21 mouse cellular contexts compared by ENCODE assay signal in the genomic region with DNA sequence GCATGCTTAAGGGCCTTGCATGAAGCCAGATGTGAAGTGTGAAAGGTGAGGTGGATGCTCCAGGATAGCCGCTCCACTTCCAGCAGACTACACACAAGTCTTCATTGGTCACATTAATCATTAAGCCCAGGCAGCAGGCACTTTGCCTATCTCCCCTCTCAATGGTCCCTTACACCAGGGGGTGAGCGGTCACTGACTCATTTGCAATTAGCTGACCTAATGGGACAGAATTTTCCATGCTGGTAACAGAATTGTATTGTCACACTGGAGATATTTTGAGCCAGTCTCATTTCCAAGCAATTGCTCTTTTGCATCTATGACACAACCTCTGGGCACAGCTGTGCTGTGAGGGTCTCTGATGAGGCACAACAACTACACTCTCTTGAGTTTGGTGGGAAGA. TPM values are rescaled to one million over a fixed set of nuclear protein-coding genes. Genes with fewer than 3 reads are reported as not detected.
DNase-seq lines count a peak whose midpoint lies in the region; ATAC-seq and TF ChIP-seq lines count a peak whose summit lies in the region.
"Had no signal": no experiment of that assay in that cellular context is flagged by ENCODE, and none has a peak within 500 bp of the region (broad histone marks: within the 10 kb centered on the region; RNA-seq: fewer than 3 reads in every experiment).

No protein-coding gene starts in this region.

- no peaks in the 10 kb centered on the region for H3K27me3 ChIP-seq in kidney, adult 2 months (replicated peaks; ENCODE audit: control insufficient read depth, insufficient read depth, low read length)
- H3K27me3 ChIP-seq in kidney, embryonic 14.5 days (ENCODE audit: control insufficient read depth, insufficient read depth, low read length) = no peaks in the 10 kb centered on the region
- no peaks in the 10 kb centered on the region for H3K27me3 ChIP-seq in limb, embryonic 13.5 days
- no peaks in the 10 kb centered on the region for H3K27me3 ChIP-seq in limb, embryonic 10.5 days (ENCODE audit: low read depth, poor library complexity, severe bottlenecking)
- H3K27me3 ChIP-seq: hindbrain, embryonic 13.5 days; limb, embryonic 15.5 days; liver, embryonic 15.5 days had no signal

- H3K4me1 ChIP-seq in kidney, adult 2 months (ENCODE audit: control insufficient read depth, insufficient read depth, low read length) = peaks cover under 1% of the 10 kb centered on the region; the same call in 1 of the 2 replicates
- H3K4me1 ChIP-seq in kidney, embryonic 14.5 days (ENCODE audit: control insufficient read depth, insufficient read depth, low read length) = peaks cover 4% of the 10 kb centered on the region; the same call in 1 of the 2 replicates
- H3K4me1 ChIP-seq in limb, embryonic 13.5 days = peaks cover 22% of the 10 kb centered on the region
- H3K4me1 ChIP-seq in limb, embryonic 10.5 days = peaks cover 27% of the 10 kb centered on the region

- no peak overlapping the region for H3K4me3 ChIP-seq in kidney, adult 2 months (ENCODE audit: insufficient read depth, low read depth, low read length)
- H3K4me3 ChIP-seq in kidney, embryonic 14.5 days (ENCODE audit: low read length) = no peak overlapping the region
- H3K4me3 ChIP-seq in limb, embryonic 13.5 days = no peak overlapping the region
- no peak overlapping the region for H3K4me3 ChIP-seq in limb, embryonic 10.5 days
- H3K4me3 ChIP-seq: forebrain, embryonic 10.5 days; heart, adult 2 months; hindbrain, embryonic 13.5 days; limb, embryonic 15.5 days; liver, embryonic 15.5 days; midbrain, embryonic 10.5 days had no signal

- no peaks in the 10 kb centered on the region for H3K36me3 ChIP-seq in kidney, adult 2 months (ENCODE audit: control insufficient read depth, insufficient read depth, low read length)
- H3K36me3 ChIP-seq in kidney, embryonic 14.5 days (ENCODE audit: control insufficient read depth, insufficient read depth, low read length) = no peaks in the 10 kb centered on the region
- H3K36me3 ChIP-seq in limb, embryonic 13.5 days = no peaks in the 10 kb centered on the region
- H3K36me3 ChIP-seq in limb, embryonic 10.5 days = no peaks in the 10 kb centered on the region
- H3K36me3 ChIP-seq: hindbrain, embryonic 13.5 days; limb, embryonic 15.5 days; liver, embryonic 15.5 days had no signal

- peak; percentile 28 for DNase-seq in kidney, adult 2 months
- no peak for DNase-seq in limb, embryonic 10.5 days (ENCODE audit: low spot score)
- peak; percentile 61 for DNase-seq in Muller cell, postnatal 12 days (ENCODE audit: inconsistent ontology term)
- DNase-seq in right cerebral cortex, adult 18-20 months = no peak
- DNase-seq in embryo, embryonic 10.5 days (ENCODE audit: low spot score) = no peak
- DNase-seq: cerebellum, adult 11 months; cerebellum, postnatal 10 days; kidney, postnatal 25 days; lung, postnatal 10 days; thymus, adult 18-20 months; thymus, postnatal 4 days had no signal

- no peak overlapping the region for H3K27ac ChIP-seq in kidney, adult 2 months (ENCODE audit: insufficient read depth, low read depth, low read length)
- no peak overlapping the region for H3K27ac ChIP-seq in kidney, embryonic 14.5 days (ENCODE audit: low read depth, low read length)
- H3K27ac ChIP-seq in limb, embryonic 13.5 days = peak overlapping the region; percentile 6; the same call in 1 of the 2 replicates
- H3K27ac ChIP-seq in limb, embryonic 10.5 days = no peak overlapping the region
- H3K27ac ChIP-seq: forebrain, embryonic 10.5 days; hindbrain, embryonic 13.5 days; limb, embryonic 15.5 days; liver, embryonic 15.5 days; midbrain, embryonic 10.5 days had no signal

- TF ChIP-seq CTCF in kidney, adult 2 months (conservative IDR thresholded peaks at IDR 0.05; ENCODE audit: insufficient read depth, insufficient read length, low read depth, low read length) = no peak

- no peak overlapping the region for H3K4me2 ChIP-seq in kidney, embryonic 14.5 days (replicated peaks; ENCODE audit: low read depth, low read length)
- no peak overlapping the region for H3K4me2 ChIP-seq in limb, embryonic 13.5 days (replicated peaks)
- H3K4me2 ChIP-seq: hindbrain, embryonic 13.5 days; limb, embryonic 15.5 days; liver, embryonic 15.5 days had no signal

- H3K9me3 ChIP-seq in kidney, embryonic 14.5 days (ENCODE audit: control insufficient read depth, low read length) = no peaks in the 10 kb centered on the region
- no peaks in the 10 kb centered on the region for H3K9me3 ChIP-seq in limb, embryonic 13.5 days
- no peaks in the 10 kb centered on the region for H3K9me3 ChIP-seq in limb, embryonic 10.5 days (replicated peaks)
- H3K9me3 ChIP-seq: forebrain, embryonic 10.5 days; hindbrain, embryonic 13.5 days; limb, embryonic 15.5 days; liver, embryonic 15.5 days; midbrain, embryonic 10.5 days had no signal

- ATAC-seq in kidney, embryonic 14.5 days (ENCODE audit: low FRiP score, low TSS enrichment) = no peak
- ATAC-seq in limb, embryonic 13.5 days (ENCODE audit: low FRiP score, low read depth) = no peak
- ATAC-seq: forebrain, embryonic 16.5 days; midbrain, embryonic 16.5 days had no signal

- no peak overlapping the region for H3K9ac ChIP-seq in kidney, embryonic 14.5 days (ENCODE audit: low read depth, low read length)
- no peak overlapping the region for H3K9ac ChIP-seq in limb, embryonic 13.5 days
- H3K9ac ChIP-seq: hindbrain, embryonic 13.5 days; limb, embryonic 15.5 days; liver, embryonic 15.5 days had no signal

- TF ChIP-seq POLR2A in kidney, adult 2 months (IDR thresholded peaks at IDR 0.05; ENCODE audit: low read depth, low read length) = no peak

- WGBS in kidney, adult 2 months = 76% methylated on average over 2 of the region's 2 CpGs
- 76% methylated on average over 2 of the region's 2 CpGs for WGBS in kidney, embryonic 14.5 days
- WGBS in limb, embryonic 13.5 days = 89% methylated on average over 2 of the region's 2 CpGs
- WGBS in limb, embryonic 10.5 days = 90% methylated on average over 2 of the region's 2 CpGs

RNA-seq across cellular contexts. Expression of gene Ric8b, which starts 15.2 kb away (rescaled TPM):
- polyA plus RNA-seq in kidney, adult 2 months (2012; rRNA removed) = 12.2 and 13.6 TPM in 2 replicates
- 15.5 and 19.3 TPM in 2 replicates for polyA plus RNA-seq in kidney, embryonic 14.5 days (2014; fragmentation: Nextera tagmentation; extraction: Ambion mirVana)
- polyA plus RNA-seq in limb, embryonic 13.5 days (2015; fragmentation: Nextera tagmentation; extraction: Ambion mirVana) = 28.6 and 30.1 TPM in 2 replicates
- polyA plus RNA-seq in limb, embryonic 10.5 days (2016; fragmentation: Nextera tagmentation; extraction: Ambion mirVana) = 25.1 and 28.5 TPM in 2 replicates

Comparison
In these comparisons a context has a peak if more than half of its experiments do, and no peak if none do; other contexts are left out.
1. DNase-seq: peak in kidney, adult 2 months (single experiment) and Muller cell, postnatal 12 days (single experiment); none in limb, embryonic 10.5 days (single experiment), right cerebral cortex, adult 18-20 months (single experiment) and embryo, embryonic 10.5 days (single experiment).